Mouse (Mus musculus): Measurements from ENCODE around the gene Hist1h2ao. TPM values are rescaled to one million over a fixed set of nuclear protein-coding genes. Genes with fewer than 3 reads are reported as not detected.
"Not testable (repeated sequence)": the region's sequence is repeated elsewhere in the genome, so short reads cannot be mapped to it uniquely, and the experiment has no call there.

Gene Hist1h2ao
- total and polyA plus RNA-seq, 2 experiments: 0.55 TPM; not detected in 1

GRCm38 (mm10) chr13:21847883-21848282, 37.6 kb downstream of the Hist1h2ao start:
- Histone ChIP-seq H3K79me2 (ENCODE audit: control insufficient read depth, insufficient read depth, low read length) (no peaks in the 10 kb centered on the region), H3K9ac (ENCODE audit: low read depth, low read length) (no peak overlapping the region), H3K4me1 (ENCODE audit: control insufficient read depth, insufficient read depth, low read length) (no peaks in the 10 kb centered on the region), H3K36me3 (ENCODE audit: control insufficient read depth, insufficient read depth, low read length) (no peaks in the 10 kb centered on the region), H3K27ac (replicated peaks; ENCODE audit: insufficient read depth, low read depth, low read length) (no peak overlapping the region), H3K27me3 (ENCODE audit: control insufficient read depth, insufficient read depth, low read length) (no peaks in the 10 kb centered on the region), H3K4me3 (ENCODE audit: insufficient read depth, low read depth, low read length) (no peak overlapping the region)
- 45% methylated on average over 8 of the region's 8 CpGs for WGBS
- no peak for DNase-seq (ENCODE audit: extremely low read depth, low read depth, low spot score)
- TF ChIP-seq CTCF (IDR thresholded peaks at IDR 0.05; ENCODE audit: low read depth, low read length) (no peak), POLR2A (IDR thresholded peaks at IDR 0.05; ENCODE audit: extremely low read depth, insufficient read depth, low read length) (no peak)

- not testable (repeated sequence) for H3K4me1 ChIP-seq (ENCODE audit: control insufficient read depth, insufficient read depth, low read length); H3K9ac ChIP-seq (ENCODE audit: low read depth, low read length); H3K79me2 ChIP-seq (ENCODE audit: control insufficient read depth, insufficient read depth, low read length); H3K27ac ChIP-seq (replicated peaks; ENCODE audit: insufficient read depth, low read depth, low read length); DNase-seq (ENCODE audit: extremely low read depth, low read depth, low spot score); H3K4me3 ChIP-seq (ENCODE audit: insufficient read depth, low read depth, low read length); H3K36me3 ChIP-seq (ENCODE audit: control insufficient read depth, insufficient read depth, low read length); H3K27me3 ChIP-seq (ENCODE audit: control insufficient read depth, insufficient read depth, low read length)
- WGBS: 80% methylated on average over 1 of the region's 1 CpGs
These were observed 40.4 kb downstream of the Hist1h2ao start for GRCm38 (mm10) chr13:21850696-21851095.

- TF ChIP-seq POLR2A (IDR thresholded peaks at IDR 0.05; ENCODE audit: extremely low read depth, insufficient read depth, low read length): no peak
- TF ChIP-seq CTCF (IDR thresholded peaks at IDR 0.05; ENCODE audit: low read depth, low read length): no peak
- H3K9ac ChIP-seq (ENCODE audit: low read depth, low read length): no peak overlapping the region
- no peaks in the 10 kb centered on the region for H3K36me3 ChIP-seq (ENCODE audit: control insufficient read depth, insufficient read depth, low read length)
- no peaks in the 10 kb centered on the region for H3K27me3 ChIP-seq (ENCODE audit: control insufficient read depth, insufficient read depth, low read length)
- no peak for DNase-seq (ENCODE audit: extremely low read depth, low read depth, low spot score)
- H3K79me2 ChIP-seq (ENCODE audit: control insufficient read depth, insufficient read depth, low read length): no peaks in the 10 kb centered on the region
- no peak overlapping the region for H3K27ac ChIP-seq (replicated peaks; ENCODE audit: insufficient read depth, low read depth, low read length)
- no peak overlapping the region for H3K4me3 ChIP-seq (ENCODE audit: insufficient read depth, low read depth, low read length)
- WGBS: 67% methylated on average over 3 of the region's 3 CpGs
- H3K4me1 ChIP-seq (ENCODE audit: control insufficient read depth, insufficient read depth, low read length): 0 out of 2 replicates have a peak, but pooled peaks cover 2% of the 10 kb centered on the region
These were observed 42.1 kb downstream of the Hist1h2ao start for GRCm38 (mm10) chr13:21852215-21852945.

- DNase-seq (ENCODE audit: extremely low read depth, low read depth, low spot score): peak; percentile 72
- 5% methylated on average over 11 of the region's 11 CpGs for WGBS
- H3K79me2 ChIP-seq (ENCODE audit: control insufficient read depth, insufficient read depth, low read length): no peaks in the 10 kb centered on the region
- no peak overlapping the region for H3K9ac ChIP-seq (ENCODE audit: low read depth, low read length)
- H3K27ac ChIP-seq (replicated peaks; ENCODE audit: insufficient read depth, low read depth, low read length): no peak overlapping the region
- no peaks in the 10 kb centered on the region for H3K27me3 ChIP-seq (ENCODE audit: control insufficient read depth, insufficient read depth, low read length)
- 0 out of 2 replicates have a peak, but pooled peaks cover 2% of the 10 kb centered on the region for H3K4me1 ChIP-seq (ENCODE audit: control insufficient read depth, insufficient read depth, low read length)
- TF ChIP-seq CTCF (IDR thresholded peaks at IDR 0.05; ENCODE audit: low read depth, low read length) (no peak), POLR2A (IDR thresholded peaks at IDR 0.05; ENCODE audit: extremely low read depth, insufficient read depth, low read length) (no peak)
- 0 out of 2 replicates have a peak overlapping the region, but pooled peaks have one; percentile 50 for H3K4me3 ChIP-seq (ENCODE audit: insufficient read depth, low read depth, low read length)
- no peaks in the 10 kb centered on the region for H3K36me3 ChIP-seq (ENCODE audit: control insufficient read depth, insufficient read depth, low read length)
These were observed 44.9 kb downstream of the Hist1h2ao start for GRCm38 (mm10) chr13:21855146-21855545.

DNA sequence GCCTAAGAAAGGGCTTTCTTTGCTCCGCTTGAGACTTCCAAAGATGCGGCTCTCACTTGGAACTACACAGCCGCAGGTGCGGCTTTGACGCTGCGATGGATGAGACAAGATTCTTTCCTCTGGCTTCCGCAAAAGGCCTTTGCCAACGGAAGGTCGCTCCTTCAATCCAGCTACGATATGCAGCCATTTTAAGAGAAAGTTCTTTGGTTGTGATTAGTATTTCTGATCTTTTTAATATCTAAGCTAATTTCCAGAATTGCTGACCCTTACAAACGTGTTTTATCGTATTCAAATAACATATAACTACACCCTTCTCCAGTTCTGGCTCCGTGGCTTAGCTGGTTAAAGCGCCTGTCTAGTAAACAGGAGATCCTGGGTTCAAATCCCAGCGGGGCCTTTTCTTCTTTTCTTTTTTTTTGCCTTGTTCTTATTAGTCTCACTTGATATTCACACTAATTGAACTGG, 45.5 kb downstream of the Hist1h2ao start:
- no peak for TF ChIP-seq CTCF (IDR thresholded peaks at IDR 0.05; ENCODE audit: low read depth, low read length)
- TF ChIP-seq POLR2A (IDR thresholded peaks at IDR 0.05; ENCODE audit: extremely low read depth, insufficient read depth, low read length): no peak
- no peaks in the 10 kb centered on the region for H3K27me3 ChIP-seq (ENCODE audit: control insufficient read depth, insufficient read depth, low read length)
- H3K9ac ChIP-seq (ENCODE audit: low read depth, low read length): no peak overlapping the region
- H3K27ac ChIP-seq (replicated peaks; ENCODE audit: insufficient read depth, low read depth, low read length): no peak overlapping the region
- peak; percentile 33 for DNase-seq (ENCODE audit: extremely low read depth, low read depth, low spot score)
- H3K36me3 ChIP-seq (ENCODE audit: control insufficient read depth, insufficient read depth, low read length): no peaks in the 10 kb centered on the region
- peak overlapping the region; percentile 50 for H3K4me3 ChIP-seq (ENCODE audit: insufficient read depth, low read depth, low read length)
- H3K4me1 ChIP-seq (ENCODE audit: control insufficient read depth, insufficient read depth, low read length): 0 out of 2 replicates have a peak, but pooled peaks cover 2% of the 10 kb centered on the region
- whole genome bisulfite sequencing: 11% methylated on average over 15 of the region's 15 CpGs
- H3K79me2 ChIP-seq (ENCODE audit: control insufficient read depth, insufficient read depth, low read length): no peaks in the 10 kb centered on the region

Other genes starting within 250 kb of the Hist1h2ao start
Only the 30 nearest of the 31 such genes appear.
- not detected in 2 replicates for gene Olfr1364, start 228.7 kb upstream of the Hist1h2ao start, total RNA-seq (2014; rRNA removed)
- gene Olfr1364, start 228.7 kb upstream of the Hist1h2ao start, polyA plus RNA-seq (2012; rRNA removed): not detected in 2 replicates
- gene Olfr1362, start 196.4 kb upstream of the Hist1h2ao start, total RNA-seq (2014; rRNA removed): not detected in 2 replicates
- gene Olfr1362, start 196.4 kb upstream of the Hist1h2ao start, polyA plus RNA-seq (2012; rRNA removed): not detected in 2 replicates
- not detected in 2 replicates for gene Olfr11, start 167.9 kb upstream of the Hist1h2ao start, total RNA-seq (2014; rRNA removed)
- gene Olfr11, start 167.9 kb upstream of the Hist1h2ao start, polyA plus RNA-seq (2012; rRNA removed): not detected in 2 replicates
- not detected in 2 replicates for gene Olfr1361, start 147.1 kb upstream of the Hist1h2ao start, total RNA-seq (2014; rRNA removed)
- gene Olfr1361, start 147.1 kb upstream of the Hist1h2ao start, polyA plus RNA-seq (2012; rRNA removed): not detected in 2 replicates
- not detected in 2 replicates for gene Olfr1360, start 133.1 kb upstream of the Hist1h2ao start, total RNA-seq (2014; rRNA removed)
- gene Olfr1360, start 133.1 kb upstream of the Hist1h2ao start, polyA plus RNA-seq (2012; rRNA removed): not detected in 2 replicates
- not detected in 2 replicates for gene Olfr1359, start 112.4 kb upstream of the Hist1h2ao start, total RNA-seq (2014; rRNA removed)
- not detected in 2 replicates for gene Olfr1359, start 112.4 kb upstream of the Hist1h2ao start, polyA plus RNA-seq (2012; rRNA removed)
- 1.4 and 1.5 TPM in 2 replicates for gene Hist1h2bl, start 94.3 kb upstream of the Hist1h2ao start, total RNA-seq (2014; rRNA removed)
- 0.90 TPM in 1 of 2 replicates, not detected in the other for gene Hist1h2bl, start 94.3 kb upstream of the Hist1h2ao start, polyA plus RNA-seq (2012; rRNA removed)
- 8.9 and 10.2 TPM in 2 replicates for gene Hist1h2ai, start 94.0 kb upstream of the Hist1h2ao start, total RNA-seq (2014; rRNA removed)
- gene Hist1h2ai, start 94.0 kb upstream of the Hist1h2ao start, polyA plus RNA-seq (2012; rRNA removed): 0.64 and 1.6 TPM in 2 replicates
- 24.2 and 48.6 TPM in 2 replicates for gene Hist1h3h, start 92.8 kb upstream of the Hist1h2ao start, total RNA-seq (2014; rRNA removed)
- gene Hist1h3h, start 92.8 kb upstream of the Hist1h2ao start, polyA plus RNA-seq (2012; rRNA removed): 1.8 TPM in 1 of 2 replicates, not detected in the other
- gene Hist1h2bm, start 88.4 kb upstream of the Hist1h2ao start, total RNA-seq (2014; rRNA removed): 2.8 and 7.2 TPM in 2 replicates
- gene Hist1h2bm, start 88.4 kb upstream of the Hist1h2ao start, polyA plus RNA-seq (2012; rRNA removed): not detected in 2 replicates
- 21.5 and 24.9 TPM in 2 replicates for gene Hist1h4j, start 75.4 kb upstream of the Hist1h2ao start, total RNA-seq (2014; rRNA removed)
- gene Hist1h4j, start 75.4 kb upstream of the Hist1h2ao start, polyA plus RNA-seq (2012; rRNA removed): 0.31 and 1.1 TPM in 2 replicates
- gene Hist1h4k, start 60.0 kb upstream of the Hist1h2ao start, total RNA-seq (2014; rRNA removed): 41.2 and 45.6 TPM in 2 replicates
- 3.6 and 8.6 TPM in 2 replicates for gene Hist1h4k, start 60.0 kb upstream of the Hist1h2ao start, polyA plus RNA-seq (2012; rRNA removed)
- 3.3 and 6.0 TPM in 2 replicates for gene Hist1h2ak, start 56.6 kb upstream of the Hist1h2ao start, total RNA-seq (2014; rRNA removed)
- 0.47 TPM in 1 of 2 replicates, not detected in the other for gene Hist1h2ak, start 56.6 kb upstream of the Hist1h2ao start, polyA plus RNA-seq (2012; rRNA removed)
- 4.6 and 10.8 TPM in 2 replicates for gene Hist1h2bn, start 56.3 kb upstream of the Hist1h2ao start, total RNA-seq (2014; rRNA removed)
- gene Hist1h2bn, start 56.3 kb upstream of the Hist1h2ao start, polyA plus RNA-seq (2012; rRNA removed): not detected in 2 replicates
- gene Hist1h1b, start 29.8 kb upstream of the Hist1h2ao start, total RNA-seq (2014; rRNA removed): 3.5 and 4.5 TPM in 2 replicates
- 0.35 TPM in 1 of 2 replicates, not detected in the other for gene Hist1h1b, start 29.8 kb upstream of the Hist1h2ao start, polyA plus RNA-seq (2012; rRNA removed)
- gene Hist1h3i, start 27.1 kb upstream of the Hist1h2ao start, total RNA-seq (2014; rRNA removed): 26.6 and 38.0 TPM in 2 replicates
- gene Hist1h3i, start 27.1 kb upstream of the Hist1h2ao start, polyA plus RNA-seq (2012; rRNA removed): 4.1 and 5.4 TPM in 2 replicates
- gene Hist1h2an, start 23.2 kb upstream of the Hist1h2ao start, total RNA-seq (2014; rRNA removed): 7.3 and 8.7 TPM in 2 replicates
- gene Hist1h2an, start 23.2 kb upstream of the Hist1h2ao start, polyA plus RNA-seq (2012; rRNA removed): not detected in 2 replicates
- 0.40 and 0.74 TPM in 2 replicates for gene Hist1h2bp, start 23.0 kb upstream of the Hist1h2ao start, total RNA-seq (2014; rRNA removed)
- not detected in 2 replicates for gene Hist1h2bp, start 23.0 kb upstream of the Hist1h2ao start, polyA plus RNA-seq (2012; rRNA removed)
- 2.1 and 4.9 TPM in 2 replicates for gene Hist1h2bq, start 268 bp upstream of the Hist1h2ao start, total RNA-seq (2014; rRNA removed)
- gene Hist1h2bq, start 268 bp upstream of the Hist1h2ao start, polyA plus RNA-seq (2012; rRNA removed): 1.2 and 11.7 TPM in 2 replicates
- 0.60 and 0.74 TPM in 2 replicates for gene Hist1h4m, start 1.3 kb downstream of the Hist1h2ao start, total RNA-seq (2014; rRNA removed)
- gene Hist1h4m, start 1.3 kb downstream of the Hist1h2ao start, polyA plus RNA-seq (2012; rRNA removed): not detected in 2 replicates
- 336 and 466 TPM in 2 replicates for gene Hist1h4n, start 21.7 kb downstream of the Hist1h2ao start, total RNA-seq (2014; rRNA removed)
- 4.5 and 8.5 TPM in 2 replicates for gene Hist1h4n, start 21.7 kb downstream of the Hist1h2ao start, polyA plus RNA-seq (2012; rRNA removed)
- 37.4 and 51.8 TPM in 2 replicates for gene Hist1h2ap, start 23.0 kb downstream of the Hist1h2ao start, total RNA-seq (2014; rRNA removed)
- gene Hist1h2ap, start 23.0 kb downstream of the Hist1h2ao start, polyA plus RNA-seq (2012; rRNA removed): 6.3 and 14.0 TPM in 2 replicates
- 0.65 and 1.3 TPM in 2 replicates for gene Hist1h2br, start 23.3 kb downstream of the Hist1h2ao start, total RNA-seq (2014; rRNA removed)
- gene Hist1h2br, start 23.3 kb downstream of the Hist1h2ao start, polyA plus RNA-seq (2012; rRNA removed): 1.0 and 11.9 TPM in 2 replicates
- 0.18 and 0.60 TPM in 2 replicates for gene Zfp184, start 134.6 kb downstream of the Hist1h2ao start, total RNA-seq (2014; rRNA removed)
- 0.07 and 0.11 TPM in 2 replicates for gene Zfp184, start 134.6 kb downstream of the Hist1h2ao start, polyA plus RNA-seq (2012; rRNA removed)
- gene Pom121l2, start 170.7 kb downstream of the Hist1h2ao start, total RNA-seq (2014; rRNA removed): not detected in 2 replicates
- not detected in 2 replicates for gene Pom121l2, start 170.7 kb downstream of the Hist1h2ao start, polyA plus RNA-seq (2012; rRNA removed)
- not detected in 2 replicates for gene Prss16, start 199.3 kb downstream of the Hist1h2ao start, total RNA-seq (2014; rRNA removed)
- gene Prss16, start 199.3 kb downstream of the Hist1h2ao start, polyA plus RNA-seq (2012; rRNA removed): 0.12 TPM in 1 of 2 replicates, not detected in the other
- 1.8 and 2.6 TPM in 2 replicates for gene Hist1h2ah, start 225.1 kb downstream of the Hist1h2ao start, total RNA-seq (2014; rRNA removed)
- gene Hist1h2ah, start 225.1 kb downstream of the Hist1h2ao start, polyA plus RNA-seq (2012; rRNA removed): not detected in 2 replicates
- 15.6 and 28.1 TPM in 2 replicates for gene Hist1h2bk, start 225.4 kb downstream of the Hist1h2ao start, total RNA-seq (2014; rRNA removed)
- 0.46 and 0.48 TPM in 2 replicates for gene Hist1h2bk, start 225.4 kb downstream of the Hist1h2ao start, polyA plus RNA-seq (2012; rRNA removed)
- 6.8 and 9.2 TPM in 2 replicates for gene Hist1h4i, start 230.9 kb downstream of the Hist1h2ao start, total RNA-seq (2014; rRNA removed)
- 5.2 and 12.3 TPM in 2 replicates for gene Hist1h4i, start 230.9 kb downstream of the Hist1h2ao start, polyA plus RNA-seq (2012; rRNA removed)
- gene Hist1h2ag, start 232.5 kb downstream of the Hist1h2ao start, total RNA-seq (2014; rRNA removed): 11.1 and 22.4 TPM in 2 replicates
- 0.55 TPM in 1 of 2 replicates, not detected in the other for gene Hist1h2ag, start 232.5 kb downstream of the Hist1h2ao start, polyA plus RNA-seq (2012; rRNA removed)